ENCODE assay signal across 8 mouse cellular contexts in genomic region chr8:84912895-84913501, GRCm38 (mm10). TPM values are rescaled to one million over a fixed set of nuclear protein-coding genes. Genes with fewer than 3 reads are reported as not detected.
DNase-seq lines count a peak whose midpoint lies in the region; ATAC-seq and TF ChIP-seq lines count a peak whose summit lies in the region.

No protein-coding gene starts in this region.

- H3K4me2 ChIP-seq in embryonic facial prominence, embryonic 14.5 days (ENCODE audit: low read depth, low read length) = peak overlapping the region; percentile 70

- H3K9me3 ChIP-seq in E14TG2a.4 (ENCODE audit: low read length) = no peaks in the 10 kb centered on the region
- peaks cover 5% of the 10 kb centered on the region; the same call in 1 of the 2 replicates for H3K9me3 ChIP-seq in embryonic facial prominence, embryonic 14.5 days (ENCODE audit: control insufficient read depth, low read length)

- intact Hi-C loops in heart, postnatal 14 days (cut with DNase I) = no loop called here

- H3K4me1 ChIP-seq in E14TG2a.4 (replicated peaks; ENCODE audit: low read depth, low read length) = peaks cover 77% of the 10 kb centered on the region
- peaks cover 9% of the 10 kb centered on the region; the same call in 1 of the 2 replicates for H3K4me1 ChIP-seq in embryonic facial prominence, embryonic 14.5 days (ENCODE audit: control insufficient read depth, insufficient read depth, low read length)

- no peak for TF ChIP-seq CTCF in E14TG2a.4 (conservative IDR thresholded peaks at IDR 0.05; ENCODE audit: low read length)

- no peak overlapping the region for H3K27ac ChIP-seq in embryonic facial prominence, embryonic 14.5 days (replicated peaks; ENCODE audit: low read depth, low read length)

- peaks cover 23% of the 10 kb centered on the region for H3K27me3 ChIP-seq in E14TG2a.4 (ENCODE audit: insufficient read depth, low read length)
- peaks cover 34% of the 10 kb centered on the region for H3K27me3 ChIP-seq in embryonic facial prominence, embryonic 14.5 days (replicated peaks; ENCODE audit: control insufficient read depth, insufficient read depth, low read length)

- peak overlapping the region; percentile 85 for H3K4me3 ChIP-seq in E14TG2a.4 (replicated peaks; ENCODE audit: low read length)
- H3K4me3 ChIP-seq in embryonic facial prominence, embryonic 14.5 days (ENCODE audit: low read depth, low read length) = peak overlapping the region; percentile 49

- H3K9ac ChIP-seq in embryonic facial prominence, embryonic 14.5 days (ENCODE audit: low read depth, low read length) = peak overlapping the region; percentile 50

- H3K36me3 ChIP-seq in E14TG2a.4 (ENCODE audit: insufficient read depth, low read length) = peaks cover 62% of the 10 kb centered on the region
- H3K36me3 ChIP-seq in embryonic facial prominence, embryonic 14.5 days (ENCODE audit: control insufficient read depth, insufficient read depth, low read length) = no peaks in the 10 kb centered on the region

- DNase-seq in adrenal gland, postnatal 25 days = peak; percentile 73
- peak; percentile 87 for DNase-seq in embryonic facial prominence, embryonic 14.5 days (ENCODE audit: low spot score)
- peak; percentile 56 to 62 for DNase-seq in heart, postnatal 14 days
- peak; percentile 84 to 88 for DNase-seq in kidney, postnatal 36 days
- peak; percentile 73 for DNase-seq in lung, postnatal 14 days
- DNase-seq in retina, postnatal 1 day = peak; percentile 72
- DNase-seq in thymus, postnatal 4 days = peak; percentile 83

- 1% methylated on average over 47 of the region's 55 CpGs for WGBS in embryonic facial prominence, embryonic 14.5 days

- ATAC-seq in embryonic facial prominence, embryonic 14.5 days (ENCODE audit: low read depth) = peak; percentile 60

RNA-seq across cellular contexts. Expression of gene Dnase2a, which starts 4.6 kb away (rescaled TPM):
- 13.6 and 14.6 TPM in 2 replicates for total RNA-seq in adrenal gland, postnatal 25 days (2021)
- 10.1 and 11.5 TPM in 2 replicates for polyA plus RNA-seq in embryonic facial prominence, embryonic 14.5 days (2014; fragmentation: Nextera tagmentation; extraction: Ambion mirVana)
- 1 to 10 TPM; 5.9 to 7.3 TPM for total RNA-seq in heart, postnatal 14 days (2021)

RNA-seq across cellular contexts. Expression of gene Klf1, which starts 11.3 kb away (rescaled TPM):
- 0.27 TPM in 1 of 2 replicates, not detected in the other for total RNA-seq in adrenal gland, postnatal 25 days (2021)
- 2.1 and 2.2 TPM in 2 replicates for polyA plus RNA-seq in embryonic facial prominence, embryonic 14.5 days (2014; fragmentation: Nextera tagmentation; extraction: Ambion mirVana)
- total RNA-seq in heart, postnatal 14 days (2021) = not detected

RNA-seq across cellular contexts. Expression of gene Gcdh, which starts 19.3 kb away (rescaled TPM):
- 47.7 and 59.5 TPM in 2 replicates for total RNA-seq in adrenal gland, postnatal 25 days (2021)
- 27.3 and 33.2 TPM in 2 replicates for polyA plus RNA-seq in embryonic facial prominence, embryonic 14.5 days (2014; fragmentation: Nextera tagmentation; extraction: Ambion mirVana)
- total RNA-seq in heart, postnatal 14 days (2021) = 10 to 100 TPM; 41.4 to 42.0 TPM

RNA-seq across cellular contexts. Expression of gene Mast1, which starts 24.2 kb away (rescaled TPM):
- total RNA-seq in adrenal gland, postnatal 25 days (2021) = 1.3 and 3.0 TPM in 2 replicates
- polyA plus RNA-seq in embryonic facial prominence, embryonic 14.5 days (2014; fragmentation: Nextera tagmentation; extraction: Ambion mirVana) = 3.4 and 3.6 TPM in 2 replicates
- total RNA-seq in heart, postnatal 14 days (2021) = not detected

RNA-seq across cellular contexts. Expression of gene Rtbdn, which starts 33.8 kb away (rescaled TPM):
- not detected in 2 replicates for total RNA-seq in adrenal gland, postnatal 25 days (2021)
- polyA plus RNA-seq in embryonic facial prominence, embryonic 14.5 days (2014; fragmentation: Nextera tagmentation; extraction: Ambion mirVana) = 0.20 TPM in 1 of 2 replicates, not detected in the other
- not detected for total RNA-seq in heart, postnatal 14 days (2021)
